Mouse (Mus musculus) stomach, postnatal 0 days (tissue): ENCODE measurements at regions not wholly inside any gene's neighbourhood (a gene's known extent, or its start where the extent isn't known, plus 50 kb on each side); places are given as distances from the start of the nearest gene placed in this dataset.

Experiments
- ATAC-seq: fragments of 200-750 bp; cut with Nextera tagmentation; 2 replicates; pipeline ENCODE4 v1.8.0; 2017; ENCODE audit not compliant: low FRiP score, low TSS enrichment
- DNase-seq: peaks from one replicate; pipeline ENCODE4 v3.0.0-alpha.2; 2016; ENCODE audit warnings: low spot score
- H3K27ac ChIP-seq: fragments of 300-500 bp; sonication (generic); replicated peaks from 2 replicates; pipeline ENCODE4 v1.5.1; 2014; ENCODE audit warnings: mild to moderate bottlenecking, control low read depth
- H3K27me3 ChIP-seq: fragments of 300-500 bp; sonication (generic); 2 replicates; pipeline ENCODE4 v1.6.1; 2014; ENCODE audit warnings: low read length; ENCODE audit not compliant: control insufficient read depth, insufficient read depth
- H3K36me3 ChIP-seq: fragments of 300-500 bp; sonication (generic); 2 replicates; pipeline ENCODE4 v1.6.1; 2014; ENCODE audit warnings: low read length, mixed read lengths; ENCODE audit not compliant: control insufficient read depth, insufficient read depth
- H3K4me1 ChIP-seq: fragments of 300-500 bp; sonication (generic); replicated peaks from 2 replicates; pipeline ENCODE4 v1.6.1; 2014; ENCODE audit warnings: antibody characterized with exemption; ENCODE audit not compliant: control insufficient read depth, insufficient read depth
- H3K4me2 ChIP-seq: fragments of 300-500 bp; sonication (generic); replicated peaks from 2 replicates; pipeline ENCODE4 v1.6.1; 2014; ENCODE audit warnings: low read depth, mild to moderate bottlenecking, control low read depth, moderate library complexity
- H3K4me3 ChIP-seq: fragments of 300-500 bp; sonication (generic); 2 replicates; pipeline ENCODE4 v1.5.1; 2014; ENCODE audit warnings: low read depth, low read length, control low read depth
- H3K9ac ChIP-seq: fragments of 300-500 bp; sonication (generic); 2 replicates; pipeline ENCODE4 v1.6.1; 2014; ENCODE audit warnings: mild to moderate bottlenecking, low read length, control low read depth, mixed read lengths
- H3K9me3 ChIP-seq: fragments of 300-500 bp; sonication (generic); 2 replicates; pipeline ENCODE4 v1.6.1; 2016; ENCODE audit warnings: low read length; ENCODE audit not compliant: control insufficient read depth
- CTCF ChIP-seq: IDR thresholded peaks from 2 replicates; pipeline ENCODE4 v1.5.1; 2016; ENCODE audit warnings: antibody characterized with exemption, low read depth, mild to moderate bottlenecking, moderate library complexity
- EP300 ChIP-seq: optimal IDR thresholded peaks from 2 replicates; pipeline ENCODE3; 2016; ENCODE audit warnings: antibody characterized with exemption
- WGBS: fragments of 180-500 bp; shearing (Covaris S2); extraction: QIAGEN DNeasy Blood & Tissue Kit; methylation state at CpG from one replicate; pipeline ENCODE4 v1.1.7; 2014; 5-methylcytosine and 5-hydroxymethylcytosine counted together

- no peak overlapping the region for H3K27ac ChIP-seq
- no peak overlapping the region for H3K4me3 ChIP-seq
- ATAC-seq = no peak
- TF ChIP-seq CTCF (no peak), EP300 (no peak)
- H3K4me2 ChIP-seq = no peak overlapping the region
- H3K36me3 ChIP-seq = no peaks in the 10 kb centered on the region
- 78% methylated on average over 5 of the region's 5 CpGs for WGBS
- no peaks in the 10 kb centered on the region for H3K4me1 ChIP-seq
- no peaks in the 10 kb centered on the region for H3K9me3 ChIP-seq
- no peaks in the 10 kb centered on the region for H3K27me3 ChIP-seq
- no peak overlapping the region for H3K9ac ChIP-seq
- no peak for DNase-seq
Observed at GRCm38 (mm10) chr2:128393921-128394320, 197.1 kb upstream of the Spdye4c start.

GRCm38 (mm10) chr2:128395308-128396007 is 195.6 kb upstream of the Spdye4c start:
- H3K9me3 ChIP-seq = no peaks in the 10 kb centered on the region
- DNase-seq (no peak), ATAC-seq (peak; percentile 33; the same call in 1 of the 2 replicates)
- H3K36me3 ChIP-seq = no peaks in the 10 kb centered on the region
- TF ChIP-seq EP300 = no peak
- no peak for TF ChIP-seq CTCF
- H3K4me1 ChIP-seq = no peaks in the 10 kb centered on the region
- no peak overlapping the region for H3K9ac ChIP-seq
- H3K27me3 ChIP-seq = no peaks in the 10 kb centered on the region
- no peak overlapping the region for H3K4me2 ChIP-seq
- H3K4me3 ChIP-seq = no peak overlapping the region
- no peak overlapping the region for H3K27ac ChIP-seq
- WGBS = 50% methylated on average over 4 of the region's 4 CpGs

- Histone ChIP-seq H3K27ac (no peak overlapping the region), H3K9me3 (no peaks in the 10 kb centered on the region), H3K4me3 (no peak overlapping the region), H3K9ac (no peak overlapping the region), H3K27me3 (no peaks in the 10 kb centered on the region), H3K4me1 (no peaks in the 10 kb centered on the region), H3K36me3 (no peaks in the 10 kb centered on the region), H3K4me2 (no peak overlapping the region)
- TF ChIP-seq EP300 (no peak), CTCF (peak; percentile 95)
- WGBS = 2% methylated on average over 9 of the region's 9 CpGs
- DNase-seq (peak; percentile 92), ATAC-seq (peak; percentile 85)
Observed at GRCm38 (mm10) chr2:128396008-128396346, 195.0 kb upstream of the Spdye4c start.

GRCm38 (mm10) chr2:128401359-128401758 is 189.7 kb upstream of the Spdye4c start:
- 65% methylated on average over 8 of the region's 8 CpGs for WGBS
- Histone ChIP-seq H3K27me3 (no peaks in the 10 kb centered on the region), H3K9me3 (no peaks in the 10 kb centered on the region), H3K36me3 (no peaks in the 10 kb centered on the region), H3K4me1 (no peaks in the 10 kb centered on the region), H3K4me3 (no peak overlapping the region), H3K4me2 (no peak overlapping the region), H3K9ac (no peak overlapping the region), H3K27ac (no peak overlapping the region)
- no peak for DNase-seq
- no peak for ATAC-seq
- TF ChIP-seq CTCF = no peak
- no peak for TF ChIP-seq EP300

- Histone ChIP-seq H3K27me3 (no peaks in the 10 kb centered on the region), H3K4me1 (no peaks in the 10 kb centered on the region), H3K4me3 (no peak overlapping the region), H3K9me3 (no peaks in the 10 kb centered on the region), H3K36me3 (no peaks in the 10 kb centered on the region), H3K27ac (no peak overlapping the region), H3K9ac (no peak overlapping the region), H3K4me2 (no peak overlapping the region)
- no peak for TF ChIP-seq CTCF
- no peak for TF ChIP-seq EP300
- DNase-seq (no peak), ATAC-seq (no peak)
- WGBS = 47% methylated on average over 11 of the region's 11 CpGs
Observed at GRCm38 (mm10) chr2:128403143-128403935, 187.7 kb upstream of the Spdye4c start.

- H3K4me3 ChIP-seq = no peak overlapping the region
- TF ChIP-seq CTCF (no peak), EP300 (no peak)
- H3K27me3 ChIP-seq = no peaks in the 10 kb centered on the region
- H3K36me3 ChIP-seq = no peaks in the 10 kb centered on the region
- no peaks in the 10 kb centered on the region for H3K4me1 ChIP-seq
- no peak overlapping the region for H3K27ac ChIP-seq
- WGBS = 81% methylated on average over 3 of the region's 3 CpGs
- H3K4me2 ChIP-seq = no peak overlapping the region
- H3K9me3 ChIP-seq = no peaks in the 10 kb centered on the region
- H3K9ac ChIP-seq = no peak overlapping the region
- DNase-seq (no peak), ATAC-seq (no peak)
Observed at GRCm38 (mm10) chr2:128404405-128404804, 186.6 kb upstream of the Spdye4c start.
